Mouse (Mus musculus): Measurements from ENCODE around the gene Dgkh.
"Not testable (repeated sequence)": the region's sequence is repeated elsewhere in the genome, so short reads cannot be mapped to it uniquely, and the experiment has no call there.

Gene Dgkh

GRCm38 (mm10) chr14:78732617-78733312 is at the start of gene Dgkh:
Dgkh (minus strand) TSS chr14:78732776.
- DNase-seq (ENCODE audit: low spot score in 2 of 2): peak; percentile 74 to 82

- DNase-seq (ENCODE audit: low spot score in 2 of 2): no peak
These were observed 44.6 kb upstream of the Dgkh start for GRCm38 (mm10) chr14:78777215-78777614.

GRCm38 (mm10) chr14:78776659-78777058 is 44.1 kb upstream of the Dgkh start:
- no peak for DNase-seq (ENCODE audit: low spot score in 2 of 2)

- DNase-seq (ENCODE audit: low spot score in 2 of 2): no peak
These were observed 43.1 kb upstream of the Dgkh start for GRCm38 (mm10) chr14:78775699-78776098.

GRCm38 (mm10) chr14:78775226-78775625 is 42.6 kb upstream of the Dgkh start:
- no peak for DNase-seq (ENCODE audit: low spot score in 2 of 2)

- no peak for DNase-seq (ENCODE audit: low spot score in 2 of 2)
These were observed 37.9 kb upstream of the Dgkh start for GRCm38 (mm10) chr14:78770457-78770856.

- no peak for DNase-seq (ENCODE audit: low spot score in 2 of 2)
These were observed 28.5 kb upstream of the Dgkh start for GRCm38 (mm10) chr14:78761064-78761463.

- DNase-seq (ENCODE audit: low spot score in 2 of 2): no peak
These were observed 26.9 kb upstream of the Dgkh start for GRCm38 (mm10) chr14:78759491-78759890.

- no peak for DNase-seq (ENCODE audit: low spot score in 2 of 2)
These were observed 22.7 kb upstream of the Dgkh start for GRCm38 (mm10) chr14:78755316-78755715.

GRCm38 (mm10) chr14:78748692-78749091 is 16.1 kb upstream of the Dgkh start:
- DNase-seq (ENCODE audit: low spot score in 2 of 2): no peak

GRCm38 (mm10) chr14:78747969-78748651 is 15.5 kb upstream of the Dgkh start:
- no peak for DNase-seq (ENCODE audit: low spot score in 2 of 2)

- DNase-seq (ENCODE audit: low spot score in 2 of 2): no peak
These were observed 14.9 kb upstream of the Dgkh start for GRCm38 (mm10) chr14:78747454-78747853.

- no peak for DNase-seq (ENCODE audit: low spot score in 2 of 2)
These were observed 2.0 kb upstream of the Dgkh start for GRCm38 (mm10) chr14:78734605-78735004.

GRCm38 (mm10) chr14:78734203-78734602 is 1.6 kb upstream of the Dgkh start:
- DNase-seq (ENCODE audit: low spot score in 2 of 2): not testable (repeated sequence)

GRCm38 (mm10) chr14:78733366-78734076 is 945 bp upstream of the Dgkh start:
- no peak for DNase-seq (ENCODE audit: low spot score in 2 of 2)

GRCm38 (mm10) chr14:78731852-78732616 is 542 bp downstream of the Dgkh start:
- peak; percentile 28 to 34 for DNase-seq (ENCODE audit: low spot score in 2 of 2)

- DNase-seq (ENCODE audit: low spot score in 2 of 2): peak in 1 of 2 experiments; percentile 22
These were observed 1.3 kb downstream of the Dgkh start for GRCm38 (mm10) chr14:78731240-78731639.

GRCm38 (mm10) chr14:78725976-78726375 is 6.6 kb downstream of the Dgkh start:
- DNase-seq (ENCODE audit: low spot score in 2 of 2): no peak

GRCm38 (mm10) chr14:78725307-78725956 is 7.1 kb downstream of the Dgkh start:
- no peak for DNase-seq (ENCODE audit: low spot score in 2 of 2)

- DNase-seq (ENCODE audit: low spot score in 2 of 2): peak; percentile 24 to 37
These were observed 7.9 kb downstream of the Dgkh start for GRCm38 (mm10) chr14:78724414-78725306.

Data from cerebellum, postnatal 4 days (tissue).